Mouse (Mus musculus): Measurements from ENCODE around the gene Pogz.
"Not testable (repeated sequence)": the region's sequence is repeated elsewhere in the genome, so short reads cannot be mapped to it uniquely, and the experiment has no call there.

Gene Pogz

GRCm38 (mm10) chr3:94915903-94916741 lies 78.8 kb downstream of the Pogz start:
- no peak for DNase-seq (ENCODE audit: low read depth, low spot score)

GRCm38 (mm10) chr3:94917816-94918361 lies 80.5 kb downstream of the Pogz start:
- DNase-seq (ENCODE audit: low read depth, low spot score): peak; percentile 26

- no peak for DNase-seq (ENCODE audit: low read depth, low spot score)
These were observed 81.5 kb downstream of the Pogz start for GRCm38 (mm10) chr3:94918845-94919244.

- no peak for DNase-seq (ENCODE audit: low read depth, low spot score)
These were observed 83.7 kb downstream of the Pogz start for GRCm38 (mm10) chr3:94921104-94921503.

GRCm38 (mm10) chr3:94922333-94922732 lies 85.0 kb downstream of the Pogz start:
- DNase-seq (ENCODE audit: low read depth, low spot score): no peak

- no peak for DNase-seq (ENCODE audit: low read depth, low spot score)
These were observed 87.3 kb downstream of the Pogz start for GRCm38 (mm10) chr3:94924688-94925087.

- not testable (repeated sequence) for DNase-seq (ENCODE audit: low read depth, low spot score)
These were observed 89.0 kb downstream of the Pogz start for GRCm38 (mm10) chr3:94926301-94926736.

GRCm38 (mm10) chr3:94928979-94929378 lies 91.6 kb downstream of the Pogz start:
- DNase-seq (ENCODE audit: low read depth, low spot score): not testable (repeated sequence)

GRCm38 (mm10) chr3:94930386-94931266 lies 93.3 kb downstream of the Pogz start:
- DNase-seq (ENCODE audit: low read depth, low spot score): not testable (repeated sequence)

- not testable (repeated sequence) for DNase-seq (ENCODE audit: low read depth, low spot score)
These were observed 94.2 kb downstream of the Pogz start for GRCm38 (mm10) chr3:94931427-94932082.
